Mouse (Mus musculus): Measurements from ENCODE around the gene Slc6a20a. TPM values are rescaled to one million over a fixed set of nuclear protein-coding genes. Genes with fewer than 3 reads are reported as not detected.
"Not testable (repeated sequence)": the region's sequence is repeated elsewhere in the genome, so short reads cannot be mapped to it uniquely, and the experiment has no call there.

Slc6a20a gene
- polyA plus RNA-seq, 1 experiment from 2014 or later: 0.78 TPM

GRCm38 (mm10) chr9:123665645-123666044 is 13.0 kb downstream of the Slc6a20a start:
- no peaks in the 10 kb centered on the region for H3K9me3 ChIP-seq
- no peak for DNase-seq (ENCODE audit: extremely low spot score, low spot score)

GRCm38 (mm10) chr9:123659986-123660676 is 18.6 kb downstream of the Slc6a20a start:
- not testable (repeated sequence) for H3K9me3 ChIP-seq; H3K27me3 ChIP-seq (ENCODE audit: poor library complexity, severe bottlenecking); H3K4me1 ChIP-seq; H3K27ac ChIP-seq; H3K36me3 ChIP-seq (replicated peaks); H3K4me3 ChIP-seq; DNase-seq (ENCODE audit: extremely low spot score, low spot score)
- WGBS: 87% methylated on average over 18 of the region's 18 CpGs

More at GRCm38 (mm10) chr9:123665645-123666044, 13.0 kb downstream of the Slc6a20a start:
- no peak overlapping the region for H3K4me3 ChIP-seq
- WGBS: 53% methylated on average over 5 of the region's 5 CpGs
- no peaks in the 10 kb centered on the region for H3K27me3 ChIP-seq (ENCODE audit: poor library complexity, severe bottlenecking)
- H3K36me3 ChIP-seq (replicated peaks): no peaks in the 10 kb centered on the region
- H3K4me1 ChIP-seq: no peaks in the 10 kb centered on the region
- no peak overlapping the region for H3K27ac ChIP-seq

GRCm38 (mm10) chr9:123658981-123659380 is 19.7 kb downstream of the Slc6a20a start:
- no peaks in the 10 kb centered on the region for H3K9me3 ChIP-seq
- H3K36me3 ChIP-seq (replicated peaks): no peaks in the 10 kb centered on the region
- no peaks in the 10 kb centered on the region for H3K27me3 ChIP-seq (ENCODE audit: poor library complexity, severe bottlenecking)
- no peak for DNase-seq (ENCODE audit: extremely low spot score, low spot score)
- H3K4me3 ChIP-seq: no peak overlapping the region
- no peaks in the 10 kb centered on the region for H3K4me1 ChIP-seq
- no peak overlapping the region for H3K27ac ChIP-seq

- 83% methylated on average over 3 of the region's 3 CpGs for WGBS
- H3K4me1 ChIP-seq: no peaks in the 10 kb centered on the region
- H3K27me3 ChIP-seq (ENCODE audit: poor library complexity, severe bottlenecking): no peaks in the 10 kb centered on the region
- H3K36me3 ChIP-seq (replicated peaks): no peaks in the 10 kb centered on the region
- no peak for DNase-seq (ENCODE audit: extremely low spot score, low spot score)
- no peak overlapping the region for H3K4me3 ChIP-seq
- no peak overlapping the region for H3K27ac ChIP-seq
- no peaks in the 10 kb centered on the region for H3K9me3 ChIP-seq
Measured at GRCm38 (mm10) chr9:123657457-123657856, 21.2 kb downstream of the Slc6a20a start.

GRCm38 (mm10) chr9:123651369-123651768 is 27.3 kb downstream of the Slc6a20a start:
- Histone ChIP-seq H3K36me3 (replicated peaks) (no peaks in the 10 kb centered on the region), H3K27me3 (ENCODE audit: poor library complexity, severe bottlenecking) (no peaks in the 10 kb centered on the region), H3K4me3 (no peak overlapping the region), H3K4me1 (no peaks in the 10 kb centered on the region), H3K9me3 (no peaks in the 10 kb centered on the region), H3K27ac (no peak overlapping the region)
- 56% methylated on average over 4 of the region's 4 CpGs for WGBS
- DNase-seq (ENCODE audit: extremely low spot score, low spot score): no peak

- H3K27me3 ChIP-seq (ENCODE audit: poor library complexity, severe bottlenecking): no peaks in the 10 kb centered on the region
- no peak overlapping the region for H3K4me3 ChIP-seq
- no peak overlapping the region for H3K27ac ChIP-seq
- WGBS: 95% methylated on average over 2 of the region's 2 CpGs
- no peak for DNase-seq (ENCODE audit: extremely low spot score, low spot score)
- no peaks in the 10 kb centered on the region for H3K36me3 ChIP-seq (replicated peaks)
- H3K9me3 ChIP-seq: no peaks in the 10 kb centered on the region
- no peaks in the 10 kb centered on the region for H3K4me1 ChIP-seq
Measured at GRCm38 (mm10) chr9:123649785-123650511, 28.7 kb downstream of the Slc6a20a start.

- Histone ChIP-seq H3K4me1 (no peaks in the 10 kb centered on the region), H3K27me3 (ENCODE audit: poor library complexity, severe bottlenecking) (no peaks in the 10 kb centered on the region), H3K36me3 (replicated peaks) (no peaks in the 10 kb centered on the region), H3K27ac (no peak overlapping the region), H3K9me3 (no peaks in the 10 kb centered on the region), H3K4me3 (no peak overlapping the region)
- whole genome bisulfite sequencing: 85% methylated on average over 1 of the region's 1 CpGs
- DNase-seq (ENCODE audit: extremely low spot score, low spot score): no peak
Measured at GRCm38 (mm10) chr9:123640106-123640505, 38.6 kb downstream of the Slc6a20a start.

- Histone ChIP-seq H3K4me1 (no peaks in the 10 kb centered on the region), H3K9me3 (no peaks in the 10 kb centered on the region), H3K4me3 (no peak overlapping the region), H3K27me3 (ENCODE audit: poor library complexity, severe bottlenecking) (no peaks in the 10 kb centered on the region), H3K27ac (no peak overlapping the region), H3K36me3 (replicated peaks) (no peaks in the 10 kb centered on the region)
- DNase-seq (ENCODE audit: extremely low spot score, low spot score): no peak
- WGBS: 88% methylated on average over 1 of the region's 1 CpGs
Measured at GRCm38 (mm10) chr9:123638668-123639089, 40.0 kb downstream of the Slc6a20a start.

GRCm38 (mm10) chr9:123638231-123638630 is 40.5 kb downstream of the Slc6a20a start:
- Histone ChIP-seq H3K36me3 (replicated peaks) (no peaks in the 10 kb centered on the region), H3K27ac (no peak overlapping the region), H3K9me3 (no peaks in the 10 kb centered on the region), H3K4me1 (no peaks in the 10 kb centered on the region), H3K4me3 (no peak overlapping the region), H3K27me3 (ENCODE audit: poor library complexity, severe bottlenecking) (no peaks in the 10 kb centered on the region)
- DNase-seq (ENCODE audit: extremely low spot score, low spot score): no peak

GRCm38 (mm10) chr9:123636771-123637170 is 41.9 kb downstream of the Slc6a20a start:
- H3K36me3 ChIP-seq (replicated peaks): no peaks in the 10 kb centered on the region

GRCm38 (mm10) chr9:123632993-123633392 is 45.7 kb downstream of the Slc6a20a start:
- no peak for DNase-seq (ENCODE audit: extremely low spot score, low spot score)
- 85% methylated on average over 3 of the region's 3 CpGs for WGBS
- H3K36me3 ChIP-seq (replicated peaks): no peaks in the 10 kb centered on the region

More at GRCm38 (mm10) chr9:123636771-123637170, 41.9 kb downstream of the Slc6a20a start:
- H3K4me1 ChIP-seq: no peaks in the 10 kb centered on the region
- H3K27me3 ChIP-seq (ENCODE audit: poor library complexity, severe bottlenecking): no peaks in the 10 kb centered on the region
- 65% methylated on average over 5 of the region's 5 CpGs for WGBS
- no peaks in the 10 kb centered on the region for H3K9me3 ChIP-seq
- DNase-seq (ENCODE audit: extremely low spot score, low spot score): no peak
- H3K4me3 ChIP-seq: no peak overlapping the region
- no peak overlapping the region for H3K27ac ChIP-seq

GRCm38 (mm10) chr9:123632281-123632680 is 46.4 kb downstream of the Slc6a20a start, which contains the start of gene Slc6a20b:
Slc6a20b (minus strand) TSS chr9:123632565.
- Histone ChIP-seq H3K36me3 (replicated peaks) (no peaks in the 10 kb centered on the region), H3K4me3 (no peak within 1 kb of the TSS), H3K4me1 (no peaks in the 10 kb centered on the region), H3K27ac (no peak within 1 kb of the TSS), H3K27me3 (ENCODE audit: poor library complexity, severe bottlenecking) (no peaks in the 10 kb centered on the region), H3K9me3 (no peaks in the 10 kb centered on the region)
- WGBS: 90% methylated on average over 6 of the region's 6 CpGs
- DNase-seq (ENCODE audit: extremely low spot score, low spot score): no peak

More at GRCm38 (mm10) chr9:123632993-123633392, 45.7 kb downstream of the Slc6a20a start:
- Histone ChIP-seq H3K9me3 (no peaks in the 10 kb centered on the region), H3K27me3 (ENCODE audit: poor library complexity, severe bottlenecking) (no peaks in the 10 kb centered on the region), H3K4me3 (no peak overlapping the region), H3K4me1 (no peaks in the 10 kb centered on the region), H3K27ac (no peak overlapping the region)

- Histone ChIP-seq H3K4me1 (no peaks in the 10 kb centered on the region), H3K36me3 (replicated peaks) (no peaks in the 10 kb centered on the region), H3K4me3 (no peak overlapping the region), H3K27ac (no peak overlapping the region), H3K9me3 (no peaks in the 10 kb centered on the region), H3K27me3 (ENCODE audit: poor library complexity, severe bottlenecking) (no peaks in the 10 kb centered on the region)
- no peak for DNase-seq (ENCODE audit: extremely low spot score, low spot score)
- 90% methylated on average over 3 of the region's 3 CpGs for WGBS
Measured at GRCm38 (mm10) chr9:123631666-123632065, 47.0 kb downstream of the Slc6a20a start.

Measured in forebrain, embryonic 10.5 days (tissue).